Mouse (Mus musculus): ENCODE measurements around the gene Cntnap5a.

DNA sequence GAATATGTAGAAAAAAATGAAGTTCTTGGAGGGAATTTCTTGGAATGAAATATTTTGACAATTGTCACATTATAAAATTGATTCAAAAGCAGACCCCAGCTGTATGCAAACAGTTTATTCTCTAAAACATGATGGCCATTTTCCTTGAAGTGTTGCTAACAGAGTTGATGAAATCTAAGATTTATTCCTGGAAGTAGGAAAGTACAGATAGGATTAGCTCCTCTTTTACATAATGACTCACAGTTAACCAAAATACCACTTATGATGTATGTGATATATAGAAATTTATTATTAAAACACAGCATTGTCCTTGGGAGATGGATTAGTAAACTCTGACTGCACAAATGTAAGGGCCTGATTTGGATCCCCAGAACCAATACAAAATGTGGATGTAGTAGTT is 669.1 kb downstream of the Cntnap5a start:
- TF ChIP-seq CTCF (IDR thresholded peaks at IDR 0.05; ENCODE audit: borderline replicate concordance, extremely low read depth, insufficient read depth, insufficient read length) (no peak), POLR2A (IDR thresholded peaks at IDR 0.05; ENCODE audit: borderline replicate concordance, extremely low read depth, insufficient read depth, insufficient read length, poor library complexity, severe bottlenecking) (no peak)
